Mouse (Mus musculus) left cerebral cortex, postnatal 25 days (tissue): Measurements from ENCODE around the gene S100a11. TPM values are rescaled to one million over a fixed set of nuclear protein-coding genes. Genes with fewer than 3 reads are reported as not detected.

Experiments
- DNase-seq, 2 experiments: peaks; one replicate each; pipeline ENCODE4 v3.0.0; 2022; ENCODE audit warnings: low spot score in 2 of 2, mixed read lengths in 1 of 2
- intact Hi-C: fragments of 180-260 bp; cut with DNase I; formaldehyde crosslinking; loops from one replicate; pipeline ENCODE4 v1.15.1; 2025
- total RNA-seq, 2 experiments: library from RNA; stranded (reverse); gene quantifications; 2 replicates each; pipeline ENCODE4 v1.2.3; 2021

S100a11 gene
- 10 to 100 TPM in 1 of 2 experiments, 1 to 10 TPM in 1; 8.3 to 11.3 TPM for total RNA-seq

- no peak for DNase-seq
- intact Hi-C loops: no loop called here
Measured at GRCm38 (mm10) chr3:93520330-93521193, at the start of gene S100a11. TSS of gene S100a11 (plus strand) at chr3:93520488.

- no peak for DNase-seq
- intact Hi-C loops: no loop called here
Measured at GRCm38 (mm10) chr3:93480053-93480452, 40.2 kb upstream of the S100a11 start.

GRCm38 (mm10) chr3:93481982-93482616, 38.2 kb upstream of the S100a11 start:
- intact Hi-C loops: no loop called here
- DNase-seq: no peak

GRCm38 (mm10) chr3:93485611-93486010, 34.7 kb upstream of the S100a11 start:
- intact Hi-C loops: no loop called here

GRCm38 (mm10) chr3:93488541-93488940, 31.7 kb upstream of the S100a11 start:
- intact Hi-C loops: no loop called here

More at GRCm38 (mm10) chr3:93485611-93486010, 34.7 kb upstream of the S100a11 start:
- no peak for DNase-seq

GRCm38 (mm10) chr3:93492176-93492575, 28.1 kb upstream of the S100a11 start:
- no peak for DNase-seq
- intact Hi-C loops: loop anchor here (5.0 kb wide), 2 partner anchors 180 to 360 kb away; no protein-coding TSS in a partner anchor

More at GRCm38 (mm10) chr3:93488541-93488940, 31.7 kb upstream of the S100a11 start:
- no peak for DNase-seq

- intact Hi-C loops: loop anchor here (1.0 to 5.0 kb wide), 4 partner anchors 132 to 379 kb away; no protein-coding TSS in a partner anchor
- DNase-seq: peak; percentile 76 to 87
Measured at GRCm38 (mm10) chr3:93493992-93494391, 26.3 kb upstream of the S100a11 start.

- DNase-seq: peak in 1 of 2 experiments; percentile 13
- intact Hi-C loops: loop anchor here (1.0 to 5.0 kb wide), 4 partner anchors 132 to 380 kb away; no protein-coding TSS in a partner anchor
Measured at GRCm38 (mm10) chr3:93494774-93495173, 25.5 kb upstream of the S100a11 start.

- intact Hi-C loops: no loop called here
- no peak for DNase-seq
Measured at GRCm38 (mm10) chr3:93497131-93497530, 23.2 kb upstream of the S100a11 start.

GRCm38 (mm10) chr3:93499129-93499528, 21.2 kb upstream of the S100a11 start:
- intact Hi-C loops: no loop called here
- peak in 1 of 2 experiments; percentile 11 for DNase-seq

- intact Hi-C loops: no loop called here
- peak in 1 of 2 experiments; percentile 17 for DNase-seq
Measured at GRCm38 (mm10) chr3:93504536-93505189, 15.6 kb upstream of the S100a11 start.

- DNase-seq: no peak
- intact Hi-C loops: no loop called here
Measured at GRCm38 (mm10) chr3:93505960-93506863, 14.1 kb upstream of the S100a11 start.

- intact Hi-C loops: no loop called here
- DNase-seq: no peak
Measured at GRCm38 (mm10) chr3:93506881-93507325, 13.4 kb upstream of the S100a11 start.

GRCm38 (mm10) chr3:93509301-93509700, 11.0 kb upstream of the S100a11 start:
- intact Hi-C loops: no loop called here

GRCm38 (mm10) chr3:93511036-93511435, 9.3 kb upstream of the S100a11 start:
- no peak for DNase-seq
- intact Hi-C loops: no loop called here

More at GRCm38 (mm10) chr3:93509301-93509700, 11.0 kb upstream of the S100a11 start:
- DNase-seq: no peak

GRCm38 (mm10) chr3:93511801-93512200, 8.5 kb upstream of the S100a11 start:
- no peak for DNase-seq
- intact Hi-C loops: no loop called here

- intact Hi-C loops: no loop called here
- DNase-seq: no peak
Measured at GRCm38 (mm10) chr3:93512386-93513101, 7.7 kb upstream of the S100a11 start.

GRCm38 (mm10) chr3:93514628-93515027, 5.7 kb upstream of the S100a11 start:
- intact Hi-C loops: no loop called here
- no peak for DNase-seq
